Mouse (Mus musculus) embryonic facial prominence, embryonic 11.5 days (tissue): ENCODE data around the gene Gm9736. TPM values are rescaled to one million over a fixed set of nuclear protein-coding genes. Genes with fewer than 3 reads are reported as not detected.
"Not testable (repeated sequence)": the region's sequence is repeated elsewhere in the genome, so short reads cannot be mapped to it uniquely, and the experiment has no call there.

ENCODE experiments used
- ATAC-seq: fragments of 200-750 bp; cut with Nextera tagmentation; replicated peaks from 2 replicates; pipeline ENCODE4 v1.8.0; 2017; ENCODE audit warnings: low read depth; ENCODE audit not compliant: insufficient number of reproducible peaks, low FRiP score, low TSS enrichment
- DNase-seq: peaks from one replicate; pipeline ENCODE4 v3.0.0-alpha.2; 2015; ENCODE audit warnings: low spot score
- H3K27ac ChIP-seq: fragments of 300-500 bp; sonication (generic); replicated peaks from 2 replicates; pipeline ENCODE4 v1.5.1; 2014; ENCODE audit warnings: mild to moderate bottlenecking, low read depth, low read length, control low read depth
- H3K27me3 ChIP-seq: fragments of 300-500 bp; sonication (generic); 2 replicates; pipeline ENCODE4 v1.6.1; 2014; ENCODE audit warnings: mild to moderate bottlenecking, low read length, moderate library complexity, mixed read lengths; ENCODE audit not compliant: control insufficient read depth, insufficient read depth
- H3K36me3 ChIP-seq: fragments of 300-500 bp; sonication (generic); replicated peaks from 2 replicates; pipeline ENCODE4 v1.6.1; 2014; ENCODE audit warnings: low read depth, mild to moderate bottlenecking, low read length, moderate library complexity, mixed read lengths; ENCODE audit not compliant: control insufficient read depth, insufficient read depth
- H3K4me1 ChIP-seq: fragments of 300-500 bp; sonication (generic); 2 replicates; pipeline ENCODE4 v1.6.1; 2014; ENCODE audit warnings: low read length, mixed read lengths; ENCODE audit not compliant: control insufficient read depth, insufficient read depth
- H3K4me2 ChIP-seq: fragments of 300-500 bp; sonication (generic); 2 replicates; pipeline ENCODE4 v1.6.1; 2014; ENCODE audit warnings: low read depth, mild to moderate bottlenecking, control low read depth, low read length, moderate library complexity
- H3K4me3 ChIP-seq: fragments of 300-500 bp; sonication (generic); 2 replicates; pipeline ENCODE4 v1.5.1; 2014; ENCODE audit warnings: low read depth, low read length, control low read depth
- H3K9ac ChIP-seq: fragments of 300-500 bp; sonication (generic); replicated peaks from 2 replicates; pipeline ENCODE4 v1.6.1; 2014; ENCODE audit warnings: mild to moderate bottlenecking, control low read depth, low read length
- H3K9me3 ChIP-seq: fragments of 300-500 bp; sonication (generic); replicated peaks from 2 replicates; pipeline ENCODE4 v1.6.1; 2016; ENCODE audit warnings: mild to moderate bottlenecking, low read length, inconsistent platforms, mixed read lengths; ENCODE audit not compliant: control insufficient read depth
- WGBS: fragments of 180-500 bp; shearing (Covaris S2); extraction: QIAGEN DNeasy Blood & Tissue Kit; methylation state at CpG from one replicate; pipeline ENCODE4 v1.1.7; 2014; 5-methylcytosine and 5-hydroxymethylcytosine counted together
- polyA plus RNA-seq: library from polyadenylated mRNA; unstranded; fragments of >200 nt; fragmentation: Nextera tagmentation; extraction: Ambion mirVana; gene quantifications from 2 replicates; pipeline ENCODE4 v1.2.1, GENCODE M21; 2014

Gm9736 gene
- not detected in 2 replicates for polyA plus RNA-seq

- H3K27ac ChIP-seq, H3K27me3 ChIP-seq, H3K4me1 ChIP-seq, H3K4me3 ChIP-seq, H3K4me2 ChIP-seq, ATAC-seq, H3K9ac ChIP-seq, H3K9me3 ChIP-seq, H3K36me3 ChIP-seq, DNase-seq: not testable (repeated sequence)
- WGBS = 67% methylated on average over 1 of the region's 1 CpGs
These were observed at the start of gene Gm9736 for GRCm38 (mm10) chr10:77751254-77751653. Gene Gm9736 (minus strand): TSS chr10:77751354.

GRCm38 (mm10) chr10:77798921-77799508 lies 47.9 kb upstream of the Gm9736 start, which contains the start of gene Gm19668:
Gene Gm19668 (minus strand): TSS chr10:77799133.
- DNase-seq (no peak), ATAC-seq (no peak)
- Histone ChIP-seq H3K4me3 (no peak within 1 kb of the TSS), H3K36me3 (no peaks in the 10 kb centered on the region), H3K9ac (no peak within 1 kb of the TSS), H3K4me2 (no peak within 1 kb of the TSS), H3K27ac (no peak within 1 kb of the TSS), H3K27me3 (no peaks in the 10 kb centered on the region), H3K4me1 (no peaks in the 10 kb centered on the region), H3K9me3 (no peaks in the 10 kb centered on the region)
- 53% methylated on average over 8 of the region's 8 CpGs for WGBS

- ATAC-seq, H3K9ac ChIP-seq: not testable (repeated sequence)
- 53% methylated on average over 2 of the region's 3 CpGs for WGBS
These were observed 47.2 kb upstream of the Gm9736 start for GRCm38 (mm10) chr10:77798164-77798920.

GRCm38 (mm10) chr10:77797677-77798076 lies 46.5 kb upstream of the Gm9736 start:
- H3K27ac ChIP-seq = no peak overlapping the region

More at GRCm38 (mm10) chr10:77798164-77798920, 47.2 kb upstream of the Gm9736 start:
- H3K9me3 ChIP-seq, H3K4me3 ChIP-seq, H3K4me2 ChIP-seq, H3K27ac ChIP-seq, H3K27me3 ChIP-seq, H3K36me3 ChIP-seq, H3K4me1 ChIP-seq, DNase-seq: not testable (repeated sequence)

GRCm38 (mm10) chr10:77794976-77795375 lies 43.8 kb upstream of the Gm9736 start, which contains the start of gene Gm9639:
Gene Gm9639 (minus strand): TSS chr10:77795076.
- no peak within 1 kb of the TSS for H3K27ac ChIP-seq
- no peak within 1 kb of the TSS for H3K4me3 ChIP-seq
- no peak for ATAC-seq
- H3K9me3 ChIP-seq = no peaks in the 10 kb centered on the region
- no peaks in the 10 kb centered on the region for H3K4me1 ChIP-seq
- DNase-seq = no peak
- no peak within 1 kb of the TSS for H3K9ac ChIP-seq
- 54% methylated on average over 2 of the region's 2 CpGs for WGBS
- H3K4me2 ChIP-seq = no peak within 1 kb of the TSS
- H3K36me3 ChIP-seq = no peaks in the 10 kb centered on the region
- no peaks in the 10 kb centered on the region for H3K27me3 ChIP-seq

More at GRCm38 (mm10) chr10:77797677-77798076, 46.5 kb upstream of the Gm9736 start:
- no peaks in the 10 kb centered on the region for H3K36me3 ChIP-seq
- H3K9ac ChIP-seq = no peak overlapping the region
- H3K4me1 ChIP-seq = no peaks in the 10 kb centered on the region
- H3K27me3 ChIP-seq = no peaks in the 10 kb centered on the region
- DNase-seq (no peak), ATAC-seq (no peak)
- H3K4me3 ChIP-seq = no peak overlapping the region
- H3K9me3 ChIP-seq = no peaks in the 10 kb centered on the region
- WGBS = 16% methylated on average over 3 of the region's 3 CpGs
- H3K4me2 ChIP-seq = no peak overlapping the region

- ATAC-seq (no peak), DNase-seq (no peak)
- no peaks in the 10 kb centered on the region for H3K4me1 ChIP-seq
- no peak overlapping the region for H3K4me2 ChIP-seq
- no peak overlapping the region for H3K4me3 ChIP-seq
- no peak overlapping the region for H3K9ac ChIP-seq
- 82% methylated on average over 2 of the region's 2 CpGs for WGBS
- H3K9me3 ChIP-seq = no peaks in the 10 kb centered on the region
- H3K36me3 ChIP-seq = no peaks in the 10 kb centered on the region
- H3K27me3 ChIP-seq = no peaks in the 10 kb centered on the region
- H3K27ac ChIP-seq = no peak overlapping the region
These were observed 37.5 kb upstream of the Gm9736 start for GRCm38 (mm10) chr10:77788621-77789020.

- DNase-seq, H3K36me3 ChIP-seq, H3K27me3 ChIP-seq, H3K9me3 ChIP-seq, H3K27ac ChIP-seq, ATAC-seq, H3K4me3 ChIP-seq, H3K9ac ChIP-seq, H3K4me2 ChIP-seq, H3K4me1 ChIP-seq: not testable (repeated sequence)
- WGBS = no CpG with 5 or more reads among the region's 1 CpGs
These were observed 36.7 kb upstream of the Gm9736 start, which contains the start of gene Gm7137 for GRCm38 (mm10) chr10:77787876-77788275. Gene Gm7137 (minus strand): TSS chr10:77788200.

- WGBS = 82% methylated on average over 1 of the region's 3 CpGs
- not testable (repeated sequence) for H3K4me3 ChIP-seq, H3K36me3 ChIP-seq, H3K9me3 ChIP-seq, H3K27ac ChIP-seq, DNase-seq, H3K27me3 ChIP-seq, H3K4me2 ChIP-seq, H3K4me1 ChIP-seq, ATAC-seq, H3K9ac ChIP-seq
These were observed 32.2 kb upstream of the Gm9736 start for GRCm38 (mm10) chr10:77783396-77783795.
